Mouse (Mus musculus) MEL (cell line): ENCODE results near the gene Gm3250. TPM values are rescaled to one million over a fixed set of nuclear protein-coding genes. Genes with fewer than 3 reads are reported as not detected.
A peak's percentile ranks its signal among the peaks of the same experiment; 100 is the strongest.

Source experiments
- DNase-seq: peaks from one replicate; pipeline ENCODE4 v3.0.0; 2011; ENCODE audit warnings: low read depth, low spot score
- H3K27ac ChIP-seq: 2 replicates; pipeline ENCODE4 v1.5.1; 2012; ENCODE audit warnings: low read depth, mild to moderate bottlenecking, control low read depth, low read length, moderate library complexity; ENCODE audit not compliant: control insufficient read depth
- H3K27me3 ChIP-seq, 2 experiments: fragments of 150-350 bp in 1 of 2; sonication (generic) in 1 of 2; 2 replicates each; pipeline ENCODE4 v1.6.1; 2012; ENCODE audit warnings: low read length in 2 of 2, mild to moderate bottlenecking in 2 of 2, improper control_type of control experiment in 1 of 2, moderate library complexity in 1 of 2; ENCODE audit not compliant: insufficient read depth in 2 of 2, control insufficient read depth in 1 of 2
- H3K36me3 ChIP-seq, 2 experiments: 2 replicates each; pipeline ENCODE4 v1.6.1; 2012 to 2014; ENCODE audit warnings: low read length in 2 of 2, improper control_type of control experiment in 1 of 2, inconsistent platforms in 1 of 2, mild to moderate bottlenecking in 1 of 2; ENCODE audit not compliant: insufficient read depth in 2 of 2, control insufficient read depth in 1 of 2
- H3K4me1 ChIP-seq, 2 experiments: fragments of 150-350 bp in 1 of 2; sonication (generic) in 1 of 2; 2 replicates each; pipeline ENCODE4 v1.6.1; 2012; ENCODE audit warnings: low read length in 2 of 2, improper control_type of control experiment in 1 of 2, mild to moderate bottlenecking in 1 of 2; ENCODE audit not compliant: insufficient read depth in 2 of 2, control insufficient read depth in 1 of 2
- H3K4me3 ChIP-seq, 2 experiments: fragments of 150-350 bp in 1 of 2; sonication (generic) in 1 of 2; 2 replicates each; pipeline ENCODE4 v1.5.1; 2012; ENCODE audit warnings: low read depth in 2 of 2, low read length in 2 of 2, mild to moderate bottlenecking in 2 of 2, moderate library complexity in 2 of 2, control low read depth in 1 of 2, improper control_type of control experiment in 1 of 2; ENCODE audit not compliant: control insufficient read depth in 1 of 2, insufficient read depth in 1 of 2
- H3K79me2 ChIP-seq: 2 replicates; pipeline ENCODE4 v1.6.1; 2012; ENCODE audit warnings: mild to moderate bottlenecking, low read length, moderate library complexity; ENCODE audit not compliant: control insufficient read depth, poor library complexity, insufficient read depth
- H3K9ac ChIP-seq: 2 replicates; pipeline ENCODE4 v1.6.1; 2012; ENCODE audit warnings: low read depth, mild to moderate bottlenecking, control low read depth, low read length, moderate library complexity; ENCODE audit not compliant: control insufficient read depth, poor library complexity, severe bottlenecking
- H3K9me3 ChIP-seq: fragments of 150-350 bp; sonication (generic); replicated peaks from 2 replicates; pipeline ENCODE4 v1.6.1; 2012; ENCODE audit warnings: mild to moderate bottlenecking, low read length, improper control_type of control experiment, moderate library complexity; ENCODE audit not compliant: insufficient read depth
- BHLHE40 ChIP-seq: IDR thresholded peaks from 2 replicates; pipeline ENCODE4 v1.6.1; 2012; ENCODE audit warnings: low read depth, mild to moderate bottlenecking, inconsistent platforms, low read length, improper control_type of control experiment, borderline replicate concordance
- CHD2 ChIP-seq: IDR thresholded peaks from 2 replicates; pipeline ENCODE4 v1.6.1; 2011; ENCODE audit warnings: low read length, improper control_type of control experiment
- CTCF ChIP-seq, 3 experiments: IDR thresholded peaks in 2 of 3; conservative IDR thresholded peaks in 1 of 3; 2 replicates each; pipeline ENCODE4 v1.5.1; 2011 to 2012; ENCODE audit warnings: low read length in 3 of 3, low read depth in 2 of 3, mild to moderate bottlenecking in 2 of 3, improper control_type of control experiment in 1 of 3, inconsistent platforms in 1 of 3, mixed read lengths in 1 of 3, moderate library complexity in 1 of 3; ENCODE audit not compliant: control insufficient read depth in 1 of 3, insufficient read depth in 1 of 3, poor library complexity in 1 of 3, severe bottlenecking in 1 of 3
- E2F4 ChIP-seq: IDR thresholded peaks from 2 replicates; pipeline ENCODE4 v1.6.1; 2011; ENCODE audit warnings: low read depth, low read length, improper control_type of control experiment, borderline replicate concordance
- ELF1 ChIP-seq: IDR thresholded peaks from 2 replicates; pipeline ENCODE4 v1.6.1; 2014; ENCODE audit warnings: low read depth, mild to moderate bottlenecking, inconsistent platforms, low read length, improper control_type of control experiment, moderate library complexity
- EP300 ChIP-seq, 2 experiments: IDR thresholded peaks; 2 replicates each; pipeline ENCODE4 v1.6.1; 2011; ENCODE audit warnings: improper control_type of control experiment in 2 of 2, low read length in 2 of 2, low read depth in 1 of 2, mild to moderate bottlenecking in 1 of 2
- GABPA ChIP-seq: IDR thresholded peaks from 2 replicates; pipeline ENCODE4 v1.6.1; 2012; ENCODE audit warnings: low read depth, mild to moderate bottlenecking, inconsistent platforms, low read length, improper control_type of control experiment, moderate library complexity
- GATA1 ChIP-seq: IDR thresholded peaks from 2 replicates; pipeline ENCODE4 v1.6.1; 2011; ENCODE audit warnings: low read depth, low read length, improper control_type of control experiment
- HCFC1 ChIP-seq: IDR thresholded peaks from 2 replicates; pipeline ENCODE4 v1.6.1; 2012; ENCODE audit warnings: low read depth, mild to moderate bottlenecking, inconsistent platforms, low read length, improper control_type of control experiment, moderate library complexity
- MAFK ChIP-seq: IDR thresholded peaks from 2 replicates; pipeline ENCODE4 v1.6.1; 2011; ENCODE audit warnings: low read depth, mild to moderate bottlenecking, low read length, improper control_type of control experiment, borderline replicate concordance
- MEF2A ChIP-seq: IDR thresholded peaks from 2 replicates; pipeline ENCODE4 v1.6.1; 2014; ENCODE audit warnings: low read depth, mild to moderate bottlenecking, inconsistent platforms, low read length, improper control_type of control experiment; ENCODE audit not compliant: poor library complexity, insufficient replicate concordance, severe bottlenecking; ENCODE audit errors: extremely low read depth
- POLR2AphosphoS5 ChIP-seq: IDR thresholded peaks from 2 replicates; pipeline ENCODE4 v1.6.1; 2012; ENCODE audit warnings: low read depth, borderline replicate concordance, mild to moderate bottlenecking, inconsistent platforms, low read length, moderate library complexity, mixed read lengths
- RAD21 ChIP-seq: IDR thresholded peaks from 2 replicates; pipeline ENCODE4 v1.6.1; 2011; ENCODE audit warnings: mild to moderate bottlenecking, low read depth, low read length, improper control_type of control experiment
- SMC3 ChIP-seq: IDR thresholded peaks from 2 replicates; pipeline ENCODE4 v1.6.1; 2011; ENCODE audit warnings: low read depth, low read length, improper control_type of control experiment
- TBP ChIP-seq: IDR thresholded peaks from 2 replicates; pipeline ENCODE4 v1.8.0; 2011; ENCODE audit warnings: low read depth, low read length, improper control_type of control experiment
- TCF12 ChIP-seq: IDR thresholded peaks from 2 replicates; pipeline ENCODE4 v1.6.1; 2014; ENCODE audit warnings: low read depth, mild to moderate bottlenecking, inconsistent platforms, low read length, improper control_type of control experiment, moderate library complexity
- ZC3H11A ChIP-seq: IDR thresholded peaks from 2 replicates; pipeline ENCODE4 v1.6.1; 2012; ENCODE audit warnings: low read depth, mild to moderate bottlenecking, inconsistent platforms, low read length, improper control_type of control experiment
- ZKSCAN1 ChIP-seq: IDR thresholded peaks from 2 replicates; pipeline ENCODE4 v1.6.1; 2012; ENCODE audit warnings: low read depth, mild to moderate bottlenecking, inconsistent platforms, low read length, improper control_type of control experiment, moderate library complexity
- polyA plus RNA-seq, 2 experiments: library from polyadenylated mRNA; stranded (reverse) in 1 of 2; unstranded in 1 of 2; fragments of >175 nt in 1 of 2; fragments of >200 nt in 1 of 2; gene quantifications; 2 replicates each; pipeline versions ENCODE4 v1.2.1 to v1.2.4; 2012; ENCODE audit warnings: low replicate concordance in 2 of 2, low read depth in 1 of 2; ENCODE audit not compliant: insufficient read length in 2 of 2, insufficient read depth in 1 of 2, missing spikeins in 1 of 2
- total RNA-seq: library from RNA; depleted of rRNA; stranded (reverse); fragments of 300-350 nt; gene quantifications from 2 replicates; pipeline ENCODE4 v1.2.3, GENCODE M21; 2012

Gm3250 gene
- total and polyA plus RNA-seq, 3 experiments, result not detected

GRCm38 (mm10) chr10:77818523-77818922 lies 36.2 kb upstream of the Gm3250 start:
- Histone ChIP-seq H3K9me3 (no peaks in the 10 kb centered on the region), H3K36me3 (no peaks in the 10 kb centered on the region), H3K27me3 (no peaks in the 10 kb centered on the region), H3K4me3 (no peak overlapping the region), H3K79me2 (no peaks in the 10 kb centered on the region), H3K27ac (no peak overlapping the region), H3K4me1 (peaks cover 0 to 7% of the 10 kb centered on the region in 2 experiments; a peak in 2 of 4 replicates), H3K9ac (no peak overlapping the region)
- no peak for DNase-seq
- TF ChIP-seq E2F4 (no peak), EP300 (IDR thresholded peaks at IDR 0.05; ENCODE audit: low read depth in 1 of 2, low read length in 2 of 2) (no peak), POLR2AphosphoS5 (peak; percentile 79; the same call in 1 of the 2 replicates), ZC3H11A (no peak), ELF1 (no peak), CHD2 (no peak), TBP (no peak), TCF12 (no peak), MAFK (no peak)

DNA sequence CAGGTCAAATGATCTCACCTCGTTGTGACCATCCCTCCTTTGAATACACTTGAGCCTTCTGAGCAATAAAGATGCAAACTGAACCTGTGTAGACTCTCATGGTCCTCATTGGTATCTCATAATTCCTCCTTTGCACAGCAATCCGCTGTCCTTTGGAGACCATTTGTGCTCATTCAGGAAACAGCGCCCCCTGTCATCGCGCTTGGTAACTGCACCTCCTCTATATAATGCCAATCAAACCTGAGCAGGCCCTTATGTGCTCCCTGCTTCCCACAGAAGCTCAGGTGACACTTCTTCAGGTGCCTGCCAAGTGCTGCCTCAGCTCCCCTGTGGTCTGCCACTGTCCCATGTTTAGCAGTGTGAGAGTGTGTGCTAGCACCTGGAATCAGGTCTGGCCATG lies 33.2 kb upstream of the Gm3250 start:
- no peak overlapping the region for H3K4me3 ChIP-seq
- TF ChIP-seq ZKSCAN1 (no peak), CTCF (IDR thresholded peaks at IDR 0.05 in 2 of 3, conservative IDR thresholded peaks at IDR 0.05 in 1 of 3; ENCODE audit: control insufficient read depth in 1 of 3, insufficient read depth in 1 of 3, low read depth in 2 of 3, low read length in 3 of 3, poor library complexity in 1 of 3, severe bottlenecking in 1 of 3) (peak; percentile 69 to 91 (median 80)), RAD21 (peak; percentile 37), SMC3 (peak; percentile 44)
- H3K27ac ChIP-seq, result no peak overlapping the region
- H3K4me1 ChIP-seq, result peaks cover 0 to 7% of the 10 kb centered on the region in 2 experiments; a peak in 2 of 4 replicates
- no peaks in the 10 kb centered on the region for H3K27me3 ChIP-seq
- no peaks in the 10 kb centered on the region for H3K9me3 ChIP-seq
- DNase-seq, result peak; percentile 42
- no peak overlapping the region for H3K9ac ChIP-seq
- no peaks in the 10 kb centered on the region for H3K36me3 ChIP-seq
- no peaks in the 10 kb centered on the region for H3K79me2 ChIP-seq

GRCm38 (mm10) chr10:77814382-77814781 lies 32.0 kb upstream of the Gm3250 start, which contains the start of gene Gm2696:
TSS of gene Gm2696 (plus strand) at chr10:77814682.
- H3K27ac ChIP-seq, result no peak within 1 kb of the TSS
- H3K36me3 ChIP-seq, result no peaks in the 10 kb centered on the region
- no peaks in the 10 kb centered on the region for H3K79me2 ChIP-seq
- no peaks in the 10 kb centered on the region for H3K9me3 ChIP-seq
- no peak for DNase-seq
- no peak within 1 kb of the TSS for H3K4me3 ChIP-seq
- TF ChIP-seq GATA1, result no peak
- TF ChIP-seq GABPA, result no peak
- TF ChIP-seq BHLHE40, result no peak
- no peak for TF ChIP-seq HCFC1
- no peak for TF ChIP-seq MEF2A
- TF ChIP-seq, all 39 proteins: peak for 0
- Histone ChIP-seq H3K27me3 (no peaks in the 10 kb centered on the region), H3K4me1 (peaks cover 0 to 7% of the 10 kb centered on the region in 2 experiments; a peak in 2 of 4 replicates), H3K9ac (no peak within 1 kb of the TSS)
